Mouse (Mus musculus): ENCODE measurements around the gene Kazn.

Gene Kazn

GRCm38 (mm10) chr4:142074060-142074732, 165.0 kb downstream of the Kazn start:
- DNase-seq, result no peak

- peak; percentile 86 for DNase-seq
Measured at GRCm38 (mm10) chr4:142071243-142071991, 167.8 kb downstream of the Kazn start.

GRCm38 (mm10) chr4:142070840-142071239, 168.4 kb downstream of the Kazn start:
- DNase-seq, result peak; percentile 45 to 49

GRCm38 (mm10) chr4:142068899-142069812, 170.0 kb downstream of the Kazn start:
- no peak for DNase-seq

- no peak for DNase-seq
Measured at GRCm38 (mm10) chr4:142066576-142066975, 172.6 kb downstream of the Kazn start.

GRCm38 (mm10) chr4:142065835-142066234, 173.4 kb downstream of the Kazn start:
- no peak for DNase-seq

GRCm38 (mm10) chr4:142065270-142065669, 173.9 kb downstream of the Kazn start:
- no peak for DNase-seq

GRCm38 (mm10) chr4:142064582-142065228, 174.5 kb downstream of the Kazn start:
- no peak for DNase-seq

GRCm38 (mm10) chr4:142063057-142063534, 176.1 kb downstream of the Kazn start:
- DNase-seq, result no peak

GRCm38 (mm10) chr4:142061485-142062240, 177.5 kb downstream of the Kazn start:
- DNase-seq, result no peak

- DNase-seq, result peak; percentile 97
Measured at GRCm38 (mm10) chr4:142060455-142061378, 178.5 kb downstream of the Kazn start.

GRCm38 (mm10) chr4:142059841-142060193, 179.4 kb downstream of the Kazn start:
- peak; percentile 51 to 57 for DNase-seq

GRCm38 (mm10) chr4:142059113-142059840, 179.9 kb downstream of the Kazn start:
- no peak for DNase-seq

- DNase-seq, result peak; percentile 81
Measured at GRCm38 (mm10) chr4:142057529-142058216, 181.5 kb downstream of the Kazn start.

- DNase-seq, result peak; percentile 89 to 91
Measured at GRCm38 (mm10) chr4:142055600-142055999, 183.6 kb downstream of the Kazn start.

GRCm38 (mm10) chr4:142054580-142054979, 184.6 kb downstream of the Kazn start:
- DNase-seq, result no peak

- no peak for DNase-seq
Measured at GRCm38 (mm10) chr4:142053661-142054448, 185.3 kb downstream of the Kazn start.

GRCm38 (mm10) chr4:142053261-142053660, 185.9 kb downstream of the Kazn start:
- no peak for DNase-seq

All from cerebellum, postnatal 14 days (tissue).